Mouse (Mus musculus) left cerebral cortex, adult 8-10 months (tissue): ENCODE data around the gene Kcnk7. TPM values are rescaled to one million over a fixed set of nuclear protein-coding genes. Genes with fewer than 3 reads are reported as not detected.
A peak's percentile ranks its signal among the peaks of the same experiment; 100 is the strongest.

Experiments
- DNase-seq, 2 experiments: peaks; one replicate each; pipeline ENCODE4 v3.0.0; 2022; ENCODE audit warnings: low spot score in 2 of 2
- total RNA-seq, 4 experiments: library from RNA; stranded (reverse); gene quantifications; 2 replicates each; pipeline ENCODE4 v1.2.4; 2022

Gene Kcnk7
- total RNA-seq, 4 experiments from 2014 or later, result 0.37 TPM; not detected in 3

- DNase-seq, result no peak
Observed at GRCm38 (mm10) chr19:5724549-5724941, 20.4 kb downstream of the Kcnk7 start.

GRCm38 (mm10) chr19:5725029-5725707, 21.0 kb downstream of the Kcnk7 start:
- no peak for DNase-seq

GRCm38 (mm10) chr19:5725767-5726515, 21.8 kb downstream of the Kcnk7 start, which contains the start of gene Ehbp1l1:
Gene Ehbp1l1 (minus strand): TSS chr19:5726317.
- no peak for DNase-seq

- no peak for DNase-seq
Observed at GRCm38 (mm10) chr19:5726961-5727578, 22.9 kb downstream of the Kcnk7 start.

- DNase-seq, result peak in 1 of 2 experiments; percentile 90
Observed at GRCm38 (mm10) chr19:5727701-5728100, 23.5 kb downstream of the Kcnk7 start.

GRCm38 (mm10) chr19:5728631-5729443, 24.7 kb downstream of the Kcnk7 start:
- DNase-seq, result no peak

- peak; percentile 68 to 69 for DNase-seq
Observed at GRCm38 (mm10) chr19:5729444-5729815, 25.3 kb downstream of the Kcnk7 start, which contains the start of gene Fam89b. Gene Fam89b (minus strand): TSS chr19:5729653.

GRCm38 (mm10) chr19:5730314-5731186, 26.4 kb downstream of the Kcnk7 start:
- no peak for DNase-seq

- peak; percentile 82 to 91 for DNase-seq
Observed at GRCm38 (mm10) chr19:5731264-5731978, 27.3 kb downstream of the Kcnk7 start.

GRCm38 (mm10) chr19:5734325-5734724, 30.2 kb downstream of the Kcnk7 start:
- no peak for DNase-seq

- DNase-seq, result no peak
Observed at GRCm38 (mm10) chr19:5739446-5739845, 35.3 kb downstream of the Kcnk7 start.

GRCm38 (mm10) chr19:5740320-5741317, 36.5 kb downstream of the Kcnk7 start, which contains the start of gene Ltbp3:
Gene Ltbp3 (plus strand): TSS chr19:5740904.
- DNase-seq, result no peak

GRCm38 (mm10) chr19:5741641-5742240, 37.6 kb downstream of the Kcnk7 start:
- DNase-seq, result peak in 1 of 2 experiments; percentile 59

GRCm38 (mm10) chr19:5742241-5742641, 38.1 kb downstream of the Kcnk7 start:
- DNase-seq, result no peak

GRCm38 (mm10) chr19:5743576-5743975, 39.4 kb downstream of the Kcnk7 start:
- no peak for DNase-seq

- no peak for DNase-seq
Observed at GRCm38 (mm10) chr19:5745756-5746710, 41.9 kb downstream of the Kcnk7 start.

- no peak for DNase-seq
Observed at GRCm38 (mm10) chr19:5746907-5747363, 42.8 kb downstream of the Kcnk7 start.
